Mouse (Mus musculus) CH12F3 (cell line): ENCODE results near the gene Olfr1395.

Source experiments
- in situ Hi-C: fragments of 300-500 bp; cut with MboI; formaldehyde crosslinking; loops from 2 replicates; pipeline ENCODE4 v1.14.3; 2020; ENCODE audit warnings: low sequenced_read_pairs

The Olfr1395 gene

DNA sequence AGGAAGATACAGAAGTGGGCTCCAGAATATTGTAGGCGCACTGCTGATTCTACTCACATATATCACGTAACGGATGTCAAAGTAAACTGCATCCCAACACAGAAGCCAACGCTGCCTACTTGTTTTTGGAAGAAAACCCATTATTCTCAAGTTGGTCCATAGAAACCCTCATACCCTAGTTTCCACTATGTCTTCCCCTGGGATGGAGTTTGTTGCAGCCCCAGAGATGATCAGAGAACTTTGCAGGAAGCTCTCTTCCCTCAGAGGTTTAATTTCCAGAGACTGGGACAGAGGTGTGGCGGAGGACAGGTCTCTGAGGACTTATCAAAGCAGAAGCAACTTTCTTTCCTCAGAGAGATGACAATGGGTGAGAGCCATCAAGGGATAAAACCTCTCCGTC is at the start of gene Olfr1395:
Gene Olfr1395, plus strand, starts transcription at position 301 of the 400 bp plus-strand sequence.
- in situ Hi-C loops, result no loop called here

DNA sequence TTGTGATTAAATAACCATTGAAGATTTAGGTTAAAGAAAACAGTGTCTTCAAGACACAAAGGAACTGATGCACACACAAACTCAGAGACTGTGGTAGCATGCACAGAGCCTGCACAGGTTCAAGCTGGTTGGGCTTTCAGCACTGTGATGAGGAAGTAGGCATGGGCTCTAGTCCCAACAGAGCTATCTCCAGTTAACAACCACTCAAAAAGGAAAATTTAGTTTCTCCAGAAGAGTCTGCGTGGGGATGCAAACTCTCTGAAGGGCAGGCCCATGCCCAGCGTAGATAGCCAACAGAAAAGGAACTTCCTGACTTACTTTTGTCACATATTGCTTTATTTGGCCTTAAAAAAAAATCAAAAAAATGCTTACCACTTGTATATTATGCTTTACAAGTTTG is 49.3 kb upstream of the Olfr1395 start:
- in situ Hi-C loops, result loop anchor here (25.0 kb wide), 1 partner anchor 230 kb away; the partner anchor contains the start of gene Irgm1

DNA sequence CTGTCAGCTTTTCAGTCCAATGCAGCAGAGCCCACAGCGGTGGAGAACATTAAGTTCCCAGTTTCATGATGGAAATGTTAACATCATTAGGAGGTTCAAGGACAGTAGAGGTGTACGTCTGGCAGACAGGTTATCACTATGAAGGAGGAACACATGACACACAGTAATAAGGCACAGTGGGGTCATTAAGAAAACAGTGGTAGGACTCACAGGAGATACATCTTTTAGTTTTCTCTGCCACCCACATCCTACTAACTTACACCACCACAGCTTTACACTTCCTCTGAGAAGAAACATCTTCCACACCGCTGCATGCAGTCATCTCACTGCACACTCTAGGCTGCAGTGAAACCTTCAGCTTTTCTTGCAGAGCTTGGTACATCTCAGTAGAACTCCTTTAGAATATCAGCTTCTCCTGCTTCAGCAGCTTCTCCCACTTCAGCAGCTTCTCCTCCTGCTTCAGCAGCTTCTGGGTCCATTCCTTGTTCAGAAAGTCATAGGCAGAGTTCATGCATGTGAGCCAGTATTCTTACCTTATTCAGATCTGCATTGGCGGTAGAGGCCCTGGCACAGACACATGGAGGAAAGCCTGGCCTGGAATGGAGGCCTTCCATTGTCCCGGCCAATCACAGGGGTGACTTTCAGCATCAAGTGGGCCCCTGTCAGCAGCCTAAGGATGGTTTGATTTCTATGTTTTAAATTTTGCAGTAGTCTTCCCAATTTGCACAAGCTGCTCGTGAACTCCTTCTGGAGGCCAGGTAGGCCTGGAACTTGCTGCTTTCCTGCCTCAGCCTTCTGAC is 48.0 kb upstream of the Olfr1395 start:
- in situ Hi-C loops, result loop anchor here (25.0 kb wide), 1 partner anchor 232 kb away; the partner anchor contains the start of gene Irgm1

DNA sequence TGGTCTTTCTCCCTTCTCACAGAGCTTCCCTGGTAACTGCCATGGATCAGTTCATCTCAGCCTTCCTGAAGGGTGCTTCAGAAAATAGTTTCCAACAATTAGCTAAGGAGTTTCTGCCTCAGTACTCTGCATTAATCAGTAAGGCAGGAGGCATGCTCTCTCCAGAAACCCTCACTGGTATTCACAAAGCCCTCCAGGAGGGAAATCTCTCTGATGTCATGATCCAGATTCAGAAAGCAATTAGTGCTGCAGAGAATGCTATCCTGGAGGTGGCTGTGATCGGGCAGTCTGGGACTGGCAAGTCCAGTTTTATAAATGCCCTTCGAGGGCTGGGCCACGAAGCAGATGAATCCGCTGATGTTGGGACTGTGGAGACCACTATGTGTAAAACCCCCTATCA is 46.7 kb upstream of the Olfr1395 start:
- in situ Hi-C loops, result loop anchor here (25.0 kb wide), 1 partner anchor 233 kb away; the partner anchor contains the start of gene Irgm1

DNA sequence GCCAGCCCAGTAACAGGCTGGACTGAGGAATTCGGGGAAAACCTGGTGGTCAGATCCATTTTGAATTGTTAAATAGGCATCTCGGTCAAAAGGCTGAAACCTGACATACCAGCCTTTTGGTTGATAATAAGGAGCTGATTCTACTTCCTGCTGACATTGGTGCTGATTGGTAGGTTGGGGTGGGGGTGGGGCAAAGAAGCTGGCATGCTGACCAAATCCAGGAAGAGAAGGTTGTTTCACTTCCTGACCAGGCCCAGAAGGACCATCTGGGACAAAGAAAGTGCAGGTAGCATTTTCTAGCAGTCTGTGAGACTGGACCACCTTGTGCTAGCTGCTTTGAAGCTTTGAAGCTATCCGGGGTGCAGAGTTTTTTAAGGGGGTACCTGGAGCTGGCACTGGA is 41.7 kb upstream of the Olfr1395 start:
- in situ Hi-C loops, result loop anchor here (25.0 kb wide), 1 partner anchor 162 kb away; no protein-coding TSS in a partner anchor

DNA sequence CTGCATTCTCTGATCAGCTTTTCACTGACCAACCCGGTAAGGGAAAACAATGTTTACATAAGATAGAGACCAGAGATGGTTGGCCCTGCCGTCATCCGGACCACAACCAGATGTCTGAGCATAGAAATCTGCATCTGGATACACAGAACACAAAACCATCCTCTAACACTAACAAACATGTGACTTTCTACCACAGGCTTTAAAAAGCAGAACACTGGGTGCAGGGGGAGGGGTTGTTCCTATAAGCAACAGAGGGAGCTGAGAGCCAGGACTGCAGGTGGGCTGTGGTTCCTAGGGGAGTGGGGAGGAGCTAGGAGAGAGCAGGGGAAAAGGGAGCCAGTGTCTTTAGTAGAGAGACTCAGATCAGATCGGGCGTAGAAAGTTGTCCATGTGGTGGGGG is 40.6 kb upstream of the Olfr1395 start:
- in situ Hi-C loops, result loop anchor here (25.0 kb wide), 1 partner anchor 161 kb away; no protein-coding TSS in a partner anchor

DNA sequence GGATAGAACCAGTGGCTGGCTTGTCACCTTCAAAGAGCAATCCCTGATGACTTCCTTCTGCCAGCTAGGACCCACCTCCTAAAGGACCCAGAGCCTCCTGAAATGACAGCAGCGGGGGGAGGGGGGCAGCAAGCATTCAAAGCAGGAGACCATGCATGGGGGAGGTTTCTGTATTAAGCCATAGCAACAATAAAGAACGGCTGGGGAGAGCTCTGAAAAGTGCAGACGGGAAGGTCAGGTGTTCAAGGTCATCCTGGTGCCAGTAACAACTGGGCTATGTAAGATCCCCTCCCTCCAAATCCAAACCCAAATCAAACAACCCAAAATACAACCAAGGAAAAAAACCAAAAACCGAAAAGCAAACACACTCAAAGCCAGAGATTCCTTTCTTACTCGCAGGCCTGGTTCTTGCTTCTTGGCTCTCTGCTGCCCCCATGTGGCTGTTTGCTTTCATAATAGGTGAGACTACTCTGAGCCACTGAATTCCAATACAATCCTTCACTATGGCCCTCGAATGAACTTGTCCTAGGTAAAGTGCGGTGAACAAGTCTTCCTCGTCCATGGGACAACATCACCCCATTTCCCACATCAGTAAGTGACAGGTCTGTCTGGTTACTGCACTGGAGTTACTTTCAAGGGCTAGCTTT is 38.9 kb upstream of the Olfr1395 start:
- in situ Hi-C loops, result loop anchor here (25.0 kb wide), 1 partner anchor 159 kb away; no protein-coding TSS in a partner anchor

DNA sequence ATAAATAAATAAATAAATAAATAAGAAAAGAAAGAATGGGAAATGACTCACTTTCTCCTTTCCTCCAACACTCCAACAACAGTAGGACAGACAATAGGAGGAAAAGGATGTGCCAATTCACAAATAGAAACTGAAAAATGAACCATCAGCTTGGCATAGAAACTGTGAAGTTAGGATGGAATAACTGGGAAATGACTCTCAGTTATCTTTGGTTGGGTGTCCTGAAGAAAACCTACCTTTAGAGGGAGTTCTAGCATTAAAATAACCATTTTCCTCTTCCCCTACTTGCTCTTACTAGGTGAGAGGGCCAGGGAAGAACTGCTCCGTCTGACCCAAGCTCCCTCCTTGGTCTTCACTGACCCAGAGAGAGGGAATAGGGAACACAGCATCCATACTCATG is 36.3 kb upstream of the Olfr1395 start:
- in situ Hi-C loops, result loop anchor here (25.0 kb wide), 1 partner anchor 157 kb away; no protein-coding TSS in a partner anchor

DNA sequence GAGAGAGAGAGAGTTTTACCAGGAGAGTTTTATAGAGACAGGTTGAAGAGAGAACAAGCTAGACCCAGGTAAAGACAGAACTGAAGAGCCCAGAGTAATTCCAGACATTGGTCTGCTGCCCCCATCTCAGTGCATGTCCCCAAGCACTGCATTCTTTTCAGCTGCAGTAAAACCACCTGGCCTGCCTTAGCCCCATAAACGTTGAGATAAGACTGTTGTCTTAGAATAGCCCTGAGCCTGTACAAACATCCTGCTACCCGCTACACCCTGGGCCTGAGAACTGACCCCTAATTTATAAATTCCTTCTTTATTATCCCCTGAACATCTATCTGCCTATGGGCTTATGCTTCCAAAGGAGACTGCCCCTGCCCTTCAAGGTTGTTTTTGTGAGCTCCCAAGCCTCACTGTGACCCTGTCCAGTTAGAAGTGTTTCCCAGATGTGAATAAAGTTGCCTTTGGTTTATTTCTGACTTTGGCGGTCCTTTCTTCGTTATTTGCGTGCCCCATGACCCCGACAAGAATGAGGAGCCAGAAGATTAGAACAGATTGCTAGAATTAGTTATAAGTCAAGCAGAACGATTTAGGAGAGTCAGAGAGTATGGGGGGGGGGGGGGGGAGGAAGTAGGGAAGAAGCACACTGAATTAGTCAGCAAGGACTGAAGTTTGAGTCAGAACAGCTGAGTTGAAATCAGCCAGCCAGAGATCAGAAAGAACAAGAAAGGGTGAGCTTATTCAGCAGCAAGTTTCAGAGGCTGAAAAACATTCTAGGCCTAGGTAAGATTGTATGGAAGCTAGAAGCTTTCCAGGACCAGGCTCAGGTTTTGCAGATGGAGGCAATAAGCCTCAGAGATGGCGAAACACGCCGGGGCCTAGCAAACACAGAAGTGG is 34.2 kb upstream of the Olfr1395 start:
- in situ Hi-C loops, result loop anchor here (25.0 kb wide), 1 partner anchor 154 kb away; no protein-coding TSS in a partner anchor

DNA sequence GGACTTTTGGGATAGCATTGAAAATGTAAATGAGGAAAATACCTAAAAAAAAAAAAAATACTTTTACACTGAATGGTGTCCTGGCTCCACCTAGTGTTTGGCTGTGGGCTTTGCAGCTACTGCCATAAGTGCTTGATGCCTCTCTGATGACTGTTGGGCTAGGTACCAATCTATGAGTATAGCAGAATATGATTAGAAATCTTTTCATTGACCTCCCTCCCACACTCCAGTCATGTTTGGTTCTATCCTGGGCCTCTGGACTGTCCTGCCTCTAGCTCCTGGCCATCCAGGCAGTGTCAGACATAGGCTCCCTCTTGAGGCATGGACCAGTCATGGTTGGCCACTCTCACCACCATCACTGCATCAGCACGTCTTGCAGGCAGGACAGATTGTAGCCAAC is 33.2 kb upstream of the Olfr1395 start:
- in situ Hi-C loops, result loop anchor here (25.0 kb wide), 1 partner anchor 153 kb away; no protein-coding TSS in a partner anchor

DNA sequence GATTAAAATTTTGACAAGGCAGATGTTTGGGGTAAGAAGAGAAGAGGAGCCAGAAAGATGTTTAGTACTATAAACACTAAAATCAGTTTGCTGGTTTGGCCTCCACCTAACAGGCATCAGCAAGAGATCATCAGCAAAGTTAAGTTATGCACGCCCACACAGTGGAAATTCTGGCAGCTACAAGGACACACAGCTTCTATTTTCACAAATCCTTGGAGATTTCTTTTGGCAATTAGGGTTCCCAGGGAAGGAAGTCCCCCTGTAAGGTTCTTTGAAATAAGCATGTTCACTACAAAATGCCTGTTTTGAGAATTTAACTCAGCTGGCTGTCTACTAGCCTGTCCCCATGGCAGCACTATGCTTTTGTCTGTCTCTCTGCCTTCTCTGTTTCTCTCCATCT is 31.1 kb upstream of the Olfr1395 start:
- in situ Hi-C loops, result loop anchor here (25.0 kb wide), 1 partner anchor 151 kb away; no protein-coding TSS in a partner anchor

DNA sequence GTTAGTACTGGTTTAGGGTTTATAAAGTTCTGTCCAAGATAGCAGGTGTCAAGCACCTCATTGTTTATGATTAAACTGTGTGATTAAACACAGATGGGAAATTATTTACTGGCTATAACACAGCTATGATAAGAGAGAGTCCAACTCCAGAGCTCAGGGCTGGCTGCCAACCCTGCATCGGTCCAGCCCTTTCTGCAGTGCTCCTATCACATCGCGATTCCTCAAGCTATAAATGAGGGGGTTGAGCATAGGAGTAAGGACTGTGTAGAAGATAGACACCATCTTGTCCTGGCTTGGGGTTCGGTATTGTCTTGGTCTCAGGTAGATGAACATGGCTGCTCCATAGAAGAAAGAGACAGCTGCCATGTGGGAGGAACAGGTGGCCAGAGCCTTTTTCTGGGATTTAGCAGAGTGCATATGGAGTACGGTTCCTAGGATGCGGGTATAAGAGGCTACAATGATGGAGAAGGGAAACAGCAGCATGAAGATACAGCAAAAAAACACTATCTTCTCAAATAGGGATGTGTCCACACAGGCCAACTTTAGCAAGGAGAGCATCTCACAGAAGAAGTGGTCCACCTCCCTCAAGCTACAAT is 29.4 kb upstream of the Olfr1395 start:
- in situ Hi-C loops, result loop anchor here (25.0 kb wide), 1 partner anchor 150 kb away; no protein-coding TSS in a partner anchor

DNA sequence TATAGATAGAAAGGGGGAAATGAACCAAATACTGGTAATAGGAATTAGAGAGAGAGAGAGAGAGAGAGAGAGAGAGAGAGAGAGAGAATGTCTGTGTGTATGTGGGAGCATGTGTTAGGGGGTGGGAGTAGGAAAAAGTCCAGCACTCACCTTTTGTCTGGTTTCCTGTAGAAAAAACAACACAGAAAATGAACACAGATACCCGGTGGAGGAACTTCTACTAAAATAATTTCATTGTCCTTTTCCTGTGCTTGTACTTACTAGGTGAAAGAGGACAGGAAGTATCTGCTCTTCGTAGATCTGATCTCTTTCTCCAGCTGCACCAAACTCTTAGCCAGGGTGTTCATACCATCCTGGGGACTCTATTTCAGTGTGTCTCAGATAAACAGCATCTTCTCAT is 27.9 kb upstream of the Olfr1395 start:
- in situ Hi-C loops, result loop anchor here (25.0 kb wide), 1 partner anchor 148 kb away; no protein-coding TSS in a partner anchor

DNA sequence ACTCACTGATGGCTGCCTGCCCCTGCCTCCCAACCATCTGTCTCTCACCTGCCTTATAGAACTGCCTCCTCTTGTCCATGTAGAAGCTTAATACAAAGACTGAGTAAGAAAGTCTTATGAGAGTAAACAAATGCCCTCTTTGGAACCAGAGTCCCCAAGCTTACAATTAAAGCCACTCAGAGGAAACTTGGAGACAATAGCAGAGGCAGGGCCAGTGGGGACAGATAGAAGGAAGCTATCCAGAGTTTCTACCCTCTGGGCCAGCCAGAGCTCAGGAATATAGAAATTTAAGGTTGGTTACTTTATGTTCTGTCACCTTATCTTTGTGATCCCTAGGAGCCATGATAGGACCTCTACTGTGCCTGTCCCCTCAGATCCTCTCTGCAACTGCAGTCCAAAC is 27.3 kb upstream of the Olfr1395 start, which contains the start of gene Olfr1396:
Gene Olfr1396, minus strand, starts transcription at position 101 of the 400 bp plus-strand sequence.
- in situ Hi-C loops, result loop anchor here (25.0 kb wide), 1 partner anchor 148 kb away; no protein-coding TSS in a partner anchor

DNA sequence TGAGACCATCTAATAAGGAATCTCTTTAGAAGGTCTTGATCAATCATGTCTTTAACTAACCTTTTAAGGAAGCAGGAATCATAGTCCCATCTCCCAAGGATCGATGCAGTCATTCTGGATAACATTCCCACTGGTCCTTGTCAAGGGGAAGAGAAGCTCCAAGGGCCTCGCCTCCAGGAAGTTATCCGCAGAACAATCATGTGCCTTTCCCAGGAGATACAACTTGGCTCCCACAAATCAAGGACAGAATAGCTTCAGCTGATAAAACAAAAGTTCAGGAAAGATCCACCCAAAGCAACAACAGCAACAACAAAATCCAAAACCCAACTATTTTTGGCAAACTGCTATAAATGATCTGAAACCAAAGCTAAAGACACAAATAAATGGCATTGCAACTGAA is 22.4 kb upstream of the Olfr1395 start:
- in situ Hi-C loops, result loop anchor here (25.0 kb wide), 1 partner anchor 143 kb away; no protein-coding TSS in a partner anchor

DNA sequence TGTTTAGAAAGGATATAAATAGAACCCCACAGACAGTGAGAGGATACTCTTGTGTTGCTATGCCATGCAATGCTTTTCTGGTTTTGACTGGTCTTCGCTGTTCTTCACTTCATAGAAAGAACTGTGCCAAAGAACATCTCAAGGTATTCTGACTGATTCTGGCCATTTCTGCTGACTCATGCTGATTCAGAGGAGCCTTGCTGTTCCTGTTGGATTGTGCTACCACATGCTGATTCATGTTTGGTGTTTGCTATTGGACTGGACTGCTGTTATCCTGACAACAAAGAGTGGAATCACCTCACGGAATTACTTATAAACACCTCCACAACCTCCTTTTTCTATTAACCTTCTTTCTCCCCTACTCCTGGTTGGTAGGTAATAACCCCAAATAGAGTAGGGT is 17.9 kb upstream of the Olfr1395 start:
- in situ Hi-C loops, result loop anchor here (25.0 kb wide), 1 partner anchor 138 kb away; no protein-coding TSS in a partner anchor

DNA sequence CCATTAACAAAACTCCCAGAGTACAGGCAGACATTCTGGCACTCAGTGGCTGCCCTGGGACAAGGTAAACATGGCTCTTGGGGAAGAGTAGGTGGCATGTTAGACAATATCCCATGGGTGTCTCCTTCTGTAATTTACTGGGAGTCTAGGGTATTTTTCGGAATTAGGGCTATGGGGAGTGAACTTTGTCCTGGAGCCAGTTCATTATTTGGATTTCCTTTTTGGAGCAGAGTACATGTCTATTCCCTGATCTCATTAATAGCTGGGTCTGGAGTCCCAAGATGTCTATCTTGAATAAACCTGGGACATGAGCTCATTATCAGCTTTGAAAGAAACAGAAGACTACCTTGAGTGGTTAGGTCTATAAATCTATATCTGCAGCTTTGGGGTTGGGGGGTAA is 12.0 kb downstream of the Olfr1395 start, which contains the start of gene Olfr1394:
Gene Olfr1394, plus strand, starts transcription at position 301 of the 400 bp plus-strand sequence.
- in situ Hi-C loops, result loop anchor here (25.0 kb wide), 1 partner anchor 383 kb away; the partner anchor contains the start of genes Olfr1381 and Olfr1382

DNA sequence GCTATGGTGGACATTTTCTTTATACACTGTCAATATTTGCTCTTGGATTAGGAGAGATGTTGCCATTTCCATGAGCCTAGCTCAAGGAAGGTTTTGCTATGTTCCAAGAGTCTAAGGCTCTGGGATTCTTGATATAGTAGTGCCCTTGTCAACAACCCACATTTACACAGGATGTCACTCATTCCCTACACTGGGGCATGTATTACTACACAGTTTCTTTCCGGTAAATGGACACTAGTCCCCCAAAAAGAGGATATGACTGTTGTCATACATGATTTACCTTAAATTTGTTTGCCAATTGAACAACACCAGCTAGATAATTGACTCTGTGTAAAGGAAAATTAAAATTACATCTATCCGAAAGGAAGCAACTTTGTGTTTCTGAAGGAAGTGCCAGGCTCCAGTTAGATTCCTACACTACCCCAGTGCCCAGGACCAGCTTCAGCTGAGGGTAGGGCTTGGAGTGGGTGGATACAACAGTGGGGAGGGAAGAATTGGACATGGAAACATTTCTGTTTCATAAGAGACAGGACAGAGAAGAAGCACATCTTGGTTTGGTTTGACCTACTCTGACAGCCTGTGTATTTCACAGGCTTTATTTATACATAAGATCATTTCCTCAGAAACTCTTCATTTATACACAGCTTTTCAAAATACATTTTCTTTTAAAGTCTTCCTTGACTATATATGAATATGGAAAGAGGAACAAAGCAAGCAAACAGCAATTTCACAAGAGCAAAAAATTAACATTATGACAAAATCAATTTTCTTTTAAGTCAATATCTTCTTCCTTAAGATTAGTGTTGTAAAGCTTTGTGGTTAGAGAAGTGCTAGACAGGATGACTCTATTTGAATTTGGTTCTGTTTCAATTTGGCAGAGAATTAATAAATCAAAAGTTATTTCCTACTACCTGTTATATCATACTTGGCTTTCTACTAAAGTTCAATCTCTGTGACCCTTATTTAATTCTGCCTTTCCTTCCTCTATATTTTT is 15.0 kb downstream of the Olfr1395 start:
- in situ Hi-C loops, result loop anchor here (25.0 kb wide), 1 partner anchor 380 kb away; the partner anchor contains the start of genes Olfr1381 and Olfr1382
